Mouse (Mus musculus): Measurements from ENCODE around the gene Akr1d1.

Gene Akr1d1

GRCm38 (mm10) chr6:37529940-37530339, at the start of gene Akr1d1:
Gene Akr1d1, plus strand, starts transcription at chr6:37530173.
- DNase-seq (ENCODE audit: low spot score in 2 of 2): no peak

GRCm38 (mm10) chr6:37481147-37481546, 48.8 kb upstream of the Akr1d1 start:
- DNase-seq (ENCODE audit: low spot score in 2 of 2): no peak

- DNase-seq (ENCODE audit: low spot score in 2 of 2): no peak
Measured at GRCm38 (mm10) chr6:37483262-37483661, 46.7 kb upstream of the Akr1d1 start.

- no peak for DNase-seq (ENCODE audit: low spot score in 2 of 2)
Measured at GRCm38 (mm10) chr6:37484588-37485070, 45.3 kb upstream of the Akr1d1 start.

GRCm38 (mm10) chr6:37486502-37486901, 43.5 kb upstream of the Akr1d1 start:
- DNase-seq (ENCODE audit: low spot score in 2 of 2): no peak

GRCm38 (mm10) chr6:37492241-37492640, 37.7 kb upstream of the Akr1d1 start:
- no peak for DNase-seq (ENCODE audit: low spot score in 2 of 2)

GRCm38 (mm10) chr6:37494957-37495356, 35.0 kb upstream of the Akr1d1 start:
- DNase-seq (ENCODE audit: low spot score in 2 of 2): no peak

- DNase-seq (ENCODE audit: low spot score in 2 of 2): no peak
Measured at GRCm38 (mm10) chr6:37496866-37497265, 33.1 kb upstream of the Akr1d1 start.

GRCm38 (mm10) chr6:37505588-37505987, 24.4 kb upstream of the Akr1d1 start:
- no peak for DNase-seq (ENCODE audit: low spot score in 2 of 2)

GRCm38 (mm10) chr6:37506909-37507515, 23.0 kb upstream of the Akr1d1 start:
- no peak for DNase-seq (ENCODE audit: low spot score in 2 of 2)

GRCm38 (mm10) chr6:37510786-37511185, 19.2 kb upstream of the Akr1d1 start:
- DNase-seq (ENCODE audit: low spot score in 2 of 2): no peak

GRCm38 (mm10) chr6:37520631-37521375, 9.2 kb upstream of the Akr1d1 start:
- DNase-seq (ENCODE audit: low spot score in 2 of 2): no peak

- no peak for DNase-seq (ENCODE audit: low spot score in 2 of 2)
Measured at GRCm38 (mm10) chr6:37532036-37532435, 2.1 kb downstream of the Akr1d1 start.

- DNase-seq (ENCODE audit: low spot score in 2 of 2): no peak
Measured at GRCm38 (mm10) chr6:37536831-37537230, 6.9 kb downstream of the Akr1d1 start.

- no peak for DNase-seq (ENCODE audit: low spot score in 2 of 2)
Measured at GRCm38 (mm10) chr6:37537801-37538200, 7.8 kb downstream of the Akr1d1 start.

GRCm38 (mm10) chr6:37538792-37539191, 8.8 kb downstream of the Akr1d1 start:
- no peak for DNase-seq (ENCODE audit: low spot score in 2 of 2)

- no peak for DNase-seq (ENCODE audit: low spot score in 2 of 2)
Measured at GRCm38 (mm10) chr6:37539403-37539802, 9.4 kb downstream of the Akr1d1 start.

GRCm38 (mm10) chr6:37540113-37540512, 10.1 kb downstream of the Akr1d1 start:
- DNase-seq (ENCODE audit: low spot score in 2 of 2): no peak

GRCm38 (mm10) chr6:37541171-37541570, 11.2 kb downstream of the Akr1d1 start:
- no peak for DNase-seq (ENCODE audit: low spot score in 2 of 2)

GRCm38 (mm10) chr6:37542145-37542544, 12.2 kb downstream of the Akr1d1 start:
- no peak for DNase-seq (ENCODE audit: low spot score in 2 of 2)

GRCm38 (mm10) chr6:37552760-37553159, 22.8 kb downstream of the Akr1d1 start:
- DNase-seq (ENCODE audit: low spot score in 2 of 2): no peak

GRCm38 (mm10) chr6:37553926-37554325, 24.0 kb downstream of the Akr1d1 start:
- no peak for DNase-seq (ENCODE audit: low spot score in 2 of 2)

GRCm38 (mm10) chr6:37554327-37554726, 24.4 kb downstream of the Akr1d1 start:
- DNase-seq (ENCODE audit: low spot score in 2 of 2): no peak
